Mouse (Mus musculus): ENCODE results near the gene Ctnnb1. TPM values are rescaled to one million over a fixed set of nuclear protein-coding genes. Genes with fewer than 3 reads are reported as not detected.

The Ctnnb1 gene
- polyA plus RNA-seq, 1 experiment from 2014 or later, result 404 TPM

DNA sequence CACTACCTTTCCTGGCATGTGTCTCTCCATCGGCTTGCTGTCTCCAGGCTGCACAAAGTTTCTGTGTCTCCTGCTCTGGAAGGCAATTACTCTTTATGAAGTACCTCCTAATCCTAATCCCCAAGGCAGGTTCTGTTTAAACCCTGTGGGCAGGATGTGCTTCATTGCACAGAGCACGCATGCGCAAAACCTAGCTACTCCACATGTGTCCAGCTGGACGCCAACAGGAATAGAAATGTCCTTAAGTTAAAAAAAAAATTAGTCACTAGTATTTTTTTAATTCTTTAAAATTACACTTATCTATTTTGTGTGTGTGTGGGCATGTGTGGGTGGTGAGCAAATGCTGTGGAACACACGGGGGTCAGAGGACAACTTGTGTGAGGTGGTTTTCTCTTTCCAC lies 10.8 kb upstream of the Ctnnb1 start:
- no peaks in the 10 kb centered on the region for H3K4me1 ChIP-seq (replicated peaks; ENCODE audit: control insufficient read depth, insufficient read depth, low read length)

DNA sequence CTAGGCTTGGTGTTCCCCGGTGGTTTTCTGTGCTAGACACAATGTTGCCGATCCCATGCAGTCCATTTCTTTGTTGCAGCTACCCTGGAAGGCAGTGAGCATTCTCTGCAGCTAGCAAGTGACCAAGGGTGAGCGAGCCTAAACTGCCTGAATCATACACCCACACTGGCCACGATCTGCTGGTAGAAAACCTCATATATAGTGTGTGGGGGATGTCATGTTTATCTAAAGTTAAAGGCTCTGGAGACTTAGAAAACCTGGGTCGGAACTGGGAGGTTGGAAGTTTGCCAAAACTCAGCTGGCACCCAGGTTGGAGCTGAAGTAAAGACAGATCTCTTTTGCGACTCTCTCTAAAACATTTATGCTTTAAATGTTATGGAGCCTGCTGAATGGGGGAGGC lies 10.4 kb upstream of the Ctnnb1 start:
- Histone ChIP-seq H3K4me3 (replicated peaks; ENCODE audit: low read length) (no peak overlapping the region), H3K36me3 (replicated peaks; ENCODE audit: control insufficient read depth, insufficient read depth) (no peaks in the 10 kb centered on the region), H3K27me3 (ENCODE audit: control insufficient read depth, insufficient read depth, low read length) (no peaks in the 10 kb centered on the region), H3K27ac (no peak overlapping the region), H3K4me1 (replicated peaks; ENCODE audit: control insufficient read depth, insufficient read depth, low read length) (no peaks in the 10 kb centered on the region), H3K9me3 (ENCODE audit: control insufficient read depth, low read length) (no peaks in the 10 kb centered on the region), H3K9ac (no peak overlapping the region), H3K4me2 (replicated peaks) (no peak overlapping the region)
- WGBS, result 50% methylated on average over 6 of the region's 6 CpGs
- ATAC-seq (ENCODE audit: low FRiP score), result no peak
- DNase-seq (ENCODE audit: low spot score), result no peak

More for the DNA sequence above, 10.8 kb upstream of the Ctnnb1 start:
- Histone ChIP-seq H3K27me3 (ENCODE audit: control insufficient read depth, insufficient read depth, low read length) (no peaks in the 10 kb centered on the region), H3K36me3 (replicated peaks; ENCODE audit: control insufficient read depth, insufficient read depth) (no peaks in the 10 kb centered on the region), H3K4me3 (replicated peaks; ENCODE audit: low read length) (no peak overlapping the region), H3K9me3 (ENCODE audit: control insufficient read depth, low read length) (no peaks in the 10 kb centered on the region), H3K4me2 (replicated peaks) (no peak overlapping the region), H3K9ac (no peak overlapping the region), H3K27ac (no peak overlapping the region)
- DNase-seq (ENCODE audit: low spot score) (no peak), ATAC-seq (ENCODE audit: low FRiP score) (no peak)
- WGBS, result 83% methylated on average over 5 of the region's 5 CpGs

- no peak overlapping the region for H3K4me2 ChIP-seq (replicated peaks)
- no peaks in the 10 kb centered on the region for H3K4me1 ChIP-seq (replicated peaks; ENCODE audit: control insufficient read depth, insufficient read depth, low read length)
- DNase-seq (ENCODE audit: low spot score), result no peak
- no peak for ATAC-seq (ENCODE audit: low FRiP score)
- H3K9me3 ChIP-seq (ENCODE audit: control insufficient read depth, low read length), result no peaks in the 10 kb centered on the region
- no peak overlapping the region for H3K9ac ChIP-seq
- H3K27me3 ChIP-seq (ENCODE audit: control insufficient read depth, insufficient read depth, low read length), result no peaks in the 10 kb centered on the region
- no peak overlapping the region for H3K27ac ChIP-seq
- H3K4me3 ChIP-seq (replicated peaks; ENCODE audit: low read length), result no peak overlapping the region
- WGBS, result 71% methylated on average over 5 of the region's 5 CpGs
- no peaks in the 10 kb centered on the region for H3K36me3 ChIP-seq (replicated peaks; ENCODE audit: control insufficient read depth, insufficient read depth)
Observed at GRCm38 (mm10) chr9:120919130-120919529, 9.9 kb upstream of the Ctnnb1 start.

DNA sequence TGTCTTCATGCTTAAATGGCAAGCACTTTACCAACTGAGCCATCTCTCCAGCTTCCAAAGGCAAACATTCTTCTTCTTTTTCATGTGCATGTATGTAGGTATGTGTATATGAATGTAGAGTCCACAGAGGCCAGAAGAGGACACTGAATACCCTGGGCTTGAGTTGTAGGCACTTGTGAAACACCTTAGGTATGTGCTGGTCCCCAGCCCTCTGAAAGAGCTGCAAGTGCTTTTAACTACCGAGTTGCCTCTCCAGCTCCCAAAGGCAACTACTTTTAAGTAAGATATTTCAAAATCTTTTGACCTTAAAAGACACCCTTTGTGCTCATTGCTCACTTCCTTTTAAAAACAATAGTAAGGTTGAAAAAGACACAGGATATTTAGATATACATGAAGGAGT lies 2.9 kb upstream of the Ctnnb1 start:
- H3K36me3 ChIP-seq (replicated peaks; ENCODE audit: control insufficient read depth, insufficient read depth), result no peaks in the 10 kb centered on the region
- DNase-seq (ENCODE audit: low spot score), result no peak
- H3K27ac ChIP-seq, result no peak overlapping the region
- no peaks in the 10 kb centered on the region for H3K4me1 ChIP-seq (replicated peaks; ENCODE audit: control insufficient read depth, insufficient read depth, low read length)
- H3K4me2 ChIP-seq (replicated peaks), result no peak overlapping the region
- H3K9me3 ChIP-seq (ENCODE audit: control insufficient read depth, low read length), result no peaks in the 10 kb centered on the region
- ATAC-seq (ENCODE audit: low FRiP score), result no peak
- no peak overlapping the region for H3K4me3 ChIP-seq (replicated peaks; ENCODE audit: low read length)
- no peak overlapping the region for H3K9ac ChIP-seq
- no peaks in the 10 kb centered on the region for H3K27me3 ChIP-seq (ENCODE audit: control insufficient read depth, insufficient read depth, low read length)
- WGBS, result 71% methylated on average over 1 of the region's 1 CpGs

DNA sequence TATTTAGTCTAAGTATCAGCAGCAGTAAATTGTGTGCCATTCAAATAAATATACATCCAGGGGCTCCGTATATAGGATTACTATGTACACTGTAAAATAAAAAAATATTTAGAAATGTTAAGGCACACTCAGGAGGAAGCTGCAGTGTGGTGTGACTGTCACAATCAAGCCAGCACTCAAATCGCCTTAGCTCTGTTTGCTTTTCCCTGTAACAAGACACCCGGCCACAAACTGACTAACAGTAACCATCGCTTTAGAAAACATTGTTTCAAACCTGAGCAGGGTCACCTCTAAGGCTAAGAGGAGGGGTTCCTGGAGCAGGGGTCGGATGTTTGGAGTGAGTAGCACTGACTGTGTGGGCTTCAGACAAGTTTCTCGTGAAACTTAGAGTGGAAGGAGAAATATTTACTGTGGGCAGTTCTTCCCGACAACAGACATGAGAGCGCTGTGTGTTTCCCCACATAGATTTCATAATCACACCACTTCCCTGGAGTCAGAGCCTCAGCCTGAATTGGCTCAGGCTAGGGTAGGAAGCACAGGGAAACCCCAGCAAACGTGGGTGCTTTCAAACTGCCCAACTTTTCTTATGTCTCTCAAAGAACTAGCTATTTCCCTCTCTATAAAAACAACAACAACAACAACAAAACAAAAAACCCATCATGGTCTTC lies 1.9 kb upstream of the Ctnnb1 start:
- ATAC-seq (ENCODE audit: low FRiP score), result no peak
- WGBS, result 40% methylated on average over 9 of the region's 9 CpGs

DNA sequence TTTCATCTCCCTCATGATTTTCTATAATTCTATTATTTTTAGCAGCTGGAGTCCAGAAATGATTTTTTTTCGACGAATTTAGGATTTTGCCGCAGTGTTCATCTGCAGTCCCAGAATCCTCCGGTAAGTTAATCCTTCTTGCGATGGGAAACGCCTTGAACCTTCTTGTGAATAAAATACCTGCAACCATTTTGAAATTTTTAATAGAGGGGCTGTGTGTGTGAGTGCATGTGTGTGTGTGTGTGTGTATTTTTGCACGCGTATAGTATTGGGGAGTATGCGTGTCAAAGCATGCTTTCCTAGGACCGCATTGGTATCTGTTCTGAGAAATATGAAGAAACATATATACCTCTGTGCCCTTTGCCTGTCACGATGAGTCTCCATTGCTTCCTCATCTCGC lies 1.0 kb downstream of the Ctnnb1 start:
- ATAC-seq (ENCODE audit: low FRiP score) (no peak), DNase-seq (ENCODE audit: low spot score) (no peak)
- Histone ChIP-seq H3K4me1 (replicated peaks; ENCODE audit: control insufficient read depth, insufficient read depth, low read length) (peaks cover 4% of the 10 kb centered on the region), H3K36me3 (replicated peaks; ENCODE audit: control insufficient read depth, insufficient read depth) (no peaks in the 10 kb centered on the region), H3K4me3 (replicated peaks; ENCODE audit: low read length) (no peak overlapping the region), H3K27ac (no peak overlapping the region), H3K9ac (no peak overlapping the region), H3K4me2 (replicated peaks) (peak overlapping the region; percentile 24), H3K27me3 (ENCODE audit: control insufficient read depth, insufficient read depth, low read length) (no peaks in the 10 kb centered on the region), H3K9me3 (ENCODE audit: control insufficient read depth, low read length) (no peaks in the 10 kb centered on the region)
- 86% methylated on average over 12 of the region's 12 CpGs for WGBS

More for the DNA sequence above, 1.9 kb upstream of the Ctnnb1 start:
- Histone ChIP-seq H3K9ac (no peak overlapping the region), H3K36me3 (replicated peaks; ENCODE audit: control insufficient read depth, insufficient read depth) (no peaks in the 10 kb centered on the region), H3K9me3 (ENCODE audit: control insufficient read depth, low read length) (no peaks in the 10 kb centered on the region), H3K4me1 (replicated peaks; ENCODE audit: control insufficient read depth, insufficient read depth, low read length) (no peaks in the 10 kb centered on the region), H3K4me3 (replicated peaks; ENCODE audit: low read length) (no peak overlapping the region), H3K4me2 (replicated peaks) (no peak overlapping the region), H3K27me3 (ENCODE audit: control insufficient read depth, insufficient read depth, low read length) (no peaks in the 10 kb centered on the region), H3K27ac (no peak overlapping the region)
- DNase-seq (ENCODE audit: low spot score), result no peak

- no peak for ATAC-seq (ENCODE audit: low FRiP score)
- peaks cover 12% of the 10 kb centered on the region for H3K4me1 ChIP-seq (replicated peaks; ENCODE audit: control insufficient read depth, insufficient read depth, low read length)
- H3K4me3 ChIP-seq (replicated peaks; ENCODE audit: low read length), result no peak overlapping the region
- H3K27me3 ChIP-seq (ENCODE audit: control insufficient read depth, insufficient read depth, low read length), result no peaks in the 10 kb centered on the region
- WGBS, result 71% methylated on average over 8 of the region's 8 CpGs
- peak overlapping the region; percentile 10; the same call in 1 of the 2 replicates for H3K4me2 ChIP-seq (replicated peaks)
- no peak overlapping the region for H3K9ac ChIP-seq
- no peak for DNase-seq (ENCODE audit: low spot score)
- H3K27ac ChIP-seq, result no peak overlapping the region
- H3K9me3 ChIP-seq (ENCODE audit: control insufficient read depth, low read length), result no peaks in the 10 kb centered on the region
- no peaks in the 10 kb centered on the region for H3K36me3 ChIP-seq (replicated peaks; ENCODE audit: control insufficient read depth, insufficient read depth)
Observed at GRCm38 (mm10) chr9:120930811-120931210, 1.8 kb downstream of the Ctnnb1 start.

GRCm38 (mm10) chr9:120932371-120932770 lies 3.4 kb downstream of the Ctnnb1 start:
- no peak overlapping the region for H3K9ac ChIP-seq
- no peak for DNase-seq (ENCODE audit: low spot score)

GRCm38 (mm10) chr9:120932797-120933586 lies 4.0 kb downstream of the Ctnnb1 start:
- H3K27me3 ChIP-seq (ENCODE audit: control insufficient read depth, insufficient read depth, low read length), result no peaks in the 10 kb centered on the region
- WGBS, result 5% methylated on average over 72 of the region's 78 CpGs
- H3K36me3 ChIP-seq (replicated peaks; ENCODE audit: control insufficient read depth, insufficient read depth), result no peaks in the 10 kb centered on the region
- DNase-seq (ENCODE audit: low spot score) (peak; percentile 99), ATAC-seq (ENCODE audit: low FRiP score) (peak; percentile 90)
- peaks cover 34% of the 10 kb centered on the region for H3K4me1 ChIP-seq (replicated peaks; ENCODE audit: control insufficient read depth, insufficient read depth, low read length)
- peak overlapping the region; percentile 83 for H3K4me2 ChIP-seq (replicated peaks)
- peak overlapping the region; percentile 89 for H3K4me3 ChIP-seq (replicated peaks; ENCODE audit: low read length)
- peak overlapping the region; percentile 87 for H3K9ac ChIP-seq
- H3K27ac ChIP-seq, result peak overlapping the region; percentile 94
- no peaks in the 10 kb centered on the region for H3K9me3 ChIP-seq (ENCODE audit: control insufficient read depth, low read length)

More at GRCm38 (mm10) chr9:120932371-120932770, 3.4 kb downstream of the Ctnnb1 start:
- Histone ChIP-seq H3K36me3 (replicated peaks; ENCODE audit: control insufficient read depth, insufficient read depth) (no peaks in the 10 kb centered on the region), H3K27me3 (ENCODE audit: control insufficient read depth, insufficient read depth, low read length) (no peaks in the 10 kb centered on the region), H3K4me3 (replicated peaks; ENCODE audit: low read length) (no peak overlapping the region), H3K4me2 (replicated peaks) (no peak overlapping the region), H3K9me3 (ENCODE audit: control insufficient read depth, low read length) (no peaks in the 10 kb centered on the region), H3K4me1 (replicated peaks; ENCODE audit: control insufficient read depth, insufficient read depth, low read length) (peaks cover 28% of the 10 kb centered on the region), H3K27ac (no peak overlapping the region)
- no peak for ATAC-seq (ENCODE audit: low FRiP score)
- 31% methylated on average over 6 of the region's 6 CpGs for WGBS
